Mouse (Mus musculus) neural tube, embryonic 12.5 days (tissue): ENCODE data around the gene Timp2. TPM values are rescaled to one million over a fixed set of nuclear protein-coding genes. Genes with fewer than 3 reads are reported as not detected.
"Not testable (repeated sequence)": the region's sequence is repeated elsewhere in the genome, so short reads cannot be mapped to it uniquely, and the experiment has no call there.

Experiments
- ATAC-seq: fragments of 200-750 bp; cut with Nextera tagmentation; 2 replicates; pipeline ENCODE4 v1.8.0; 2017; ENCODE audit warnings: low read depth, mild to moderate bottlenecking, moderate TSS enrichment, moderate library complexity; ENCODE audit not compliant: low FRiP score
- H3K27ac ChIP-seq: fragments of 300-500 bp; sonication (generic); 2 replicates; pipeline ENCODE4 v1.5.1; 2016
- H3K27me3 ChIP-seq: fragments of 300-500 bp; sonication (generic); replicated peaks from 2 replicates; pipeline ENCODE4 v1.6.1; 2016; ENCODE audit warnings: mild to moderate bottlenecking
- H3K36me3 ChIP-seq: fragments of 300-500 bp; sonication (generic); 2 replicates; pipeline ENCODE4 v1.6.1; 2016; ENCODE audit warnings: mild to moderate bottlenecking
- H3K4me1 ChIP-seq: fragments of 300-500 bp; sonication (generic); 2 replicates; pipeline ENCODE4 v1.6.1; 2016
- H3K4me2 ChIP-seq: fragments of 300-500 bp; sonication (generic); replicated peaks from 2 replicates; pipeline ENCODE4 v1.6.1; 2016; ENCODE audit warnings: mild to moderate bottlenecking
- H3K4me3 ChIP-seq: fragments of 300-500 bp; sonication (generic); 2 replicates; pipeline ENCODE4 v1.5.1; 2016
- H3K9ac ChIP-seq: fragments of 300-500 bp; sonication (generic); 2 replicates; pipeline ENCODE4 v1.6.1; 2016; ENCODE audit warnings: mild to moderate bottlenecking
- H3K9me3 ChIP-seq: fragments of 300-500 bp; sonication (generic); 2 replicates; pipeline ENCODE4 v1.6.1; 2016; ENCODE audit warnings: mild to moderate bottlenecking
- WGBS: fragments of 180-500 bp; shearing (Covaris S2); methylation state at CpG from one replicate; pipeline ENCODE4 v1.1.7; 2016; 5-methylcytosine and 5-hydroxymethylcytosine counted together
- polyA plus RNA-seq: library from polyadenylated mRNA; unstranded; fragments of >200 nt; fragmentation: Nextera tagmentation; extraction: Ambion mirVana; gene quantifications from 2 replicates; pipeline ENCODE4 v1.2.1, GENCODE M21; 2016

Timp2 gene
- polyA plus RNA-seq, 1 experiment from 2014 or later = 50.0 TPM

- not testable (repeated sequence) for H3K4me2 ChIP-seq, H3K9me3 ChIP-seq, ATAC-seq, H3K4me1 ChIP-seq, H3K9ac ChIP-seq, H3K27ac ChIP-seq, H3K4me3 ChIP-seq, H3K36me3 ChIP-seq, H3K27me3 ChIP-seq
- WGBS = 94% methylated on average over 13 of the region's 13 CpGs
These were observed 32.3 kb upstream of the Timp2 start for GRCm38 (mm10) chr11:118387816-118388215.

- ATAC-seq = no peak
- 47% methylated on average over 11 of the region's 11 CpGs for WGBS
- Histone ChIP-seq H3K4me3 (no peak overlapping the region), H3K9ac (no peak overlapping the region), H3K27ac (no peak overlapping the region), H3K9me3 (no peaks in the 10 kb centered on the region), H3K4me1 (peaks cover 9% of the 10 kb centered on the region; the same call in 1 of the 2 replicates), H3K36me3 (no peaks in the 10 kb centered on the region), H3K4me2 (no peak overlapping the region), H3K27me3 (no peaks in the 10 kb centered on the region)
These were observed 23.9 kb upstream of the Timp2 start for GRCm38 (mm10) chr11:118379251-118380009.

- Histone ChIP-seq H3K4me1 (peaks cover 9% of the 10 kb centered on the region; the same call in 1 of the 2 replicates), H3K4me3 (no peak overlapping the region), H3K36me3 (no peaks in the 10 kb centered on the region), H3K9me3 (no peaks in the 10 kb centered on the region), H3K27ac (no peak overlapping the region), H3K27me3 (no peaks in the 10 kb centered on the region), H3K4me2 (no peak overlapping the region), H3K9ac (no peak overlapping the region)
- 83% methylated on average over 6 of the region's 6 CpGs for WGBS
- ATAC-seq = no peak
These were observed 23.1 kb upstream of the Timp2 start for GRCm38 (mm10) chr11:118378656-118379055.

DNA sequence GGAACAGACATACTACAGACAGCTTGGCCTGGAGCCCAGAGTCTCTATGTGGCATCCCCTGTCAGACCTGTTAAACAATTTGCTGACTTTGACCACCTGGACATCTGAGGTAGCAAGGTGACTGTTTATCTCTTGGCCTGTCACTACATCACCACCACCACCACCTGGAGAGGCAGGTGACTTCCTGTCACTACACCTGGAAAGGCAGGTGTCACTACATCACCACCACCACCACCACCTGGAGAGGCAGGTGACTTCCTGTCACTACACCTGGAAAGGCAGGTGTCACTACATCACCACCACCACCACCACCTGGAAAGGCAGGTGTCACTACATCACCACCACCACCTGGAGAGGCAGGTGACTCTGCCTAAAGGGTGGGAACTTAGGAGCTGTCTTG is 20.8 kb upstream of the Timp2 start:
- not testable (repeated sequence) for H3K4me3 ChIP-seq, H3K9ac ChIP-seq, H3K4me2 ChIP-seq, H3K36me3 ChIP-seq, H3K27ac ChIP-seq, H3K4me1 ChIP-seq, H3K27me3 ChIP-seq, ATAC-seq, H3K9me3 ChIP-seq

GRCm38 (mm10) chr11:118375881-118376280 is 20.3 kb upstream of the Timp2 start:
- no peak overlapping the region for H3K9ac ChIP-seq
- H3K27me3 ChIP-seq = no peaks in the 10 kb centered on the region
- no peak overlapping the region for H3K4me3 ChIP-seq
- H3K9me3 ChIP-seq = no peaks in the 10 kb centered on the region
- no peaks in the 10 kb centered on the region for H3K36me3 ChIP-seq
- no peak overlapping the region for H3K27ac ChIP-seq
- no peak overlapping the region for H3K4me2 ChIP-seq
- H3K4me1 ChIP-seq = peaks cover 9% of the 10 kb centered on the region; the same call in 1 of the 2 replicates
- ATAC-seq = no peak
- WGBS = 87% methylated on average over 5 of the region's 5 CpGs

DNA sequence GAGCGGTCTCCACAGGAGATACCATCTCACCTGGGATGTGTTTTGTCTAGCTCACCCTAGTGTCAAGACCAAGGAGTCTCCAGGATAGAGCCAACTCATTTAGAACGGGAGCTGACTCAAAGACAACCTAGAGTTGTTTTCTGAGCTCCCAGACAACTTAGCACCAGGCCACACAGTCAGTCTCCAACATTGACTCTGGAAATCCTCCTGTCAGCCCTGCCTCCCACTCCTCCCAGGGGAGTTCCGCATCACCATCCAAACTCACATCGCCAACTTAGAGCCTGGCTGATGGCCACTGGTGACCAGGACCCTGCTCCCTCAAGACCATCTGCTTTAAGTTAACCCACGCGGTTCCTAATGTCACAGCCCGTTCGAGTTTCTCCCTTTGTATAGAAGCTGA is 19.9 kb upstream of the Timp2 start:
- no peaks in the 10 kb centered on the region for H3K36me3 ChIP-seq
- no peaks in the 10 kb centered on the region for H3K27me3 ChIP-seq
- no peak for ATAC-seq
- H3K4me1 ChIP-seq = peaks cover 9% of the 10 kb centered on the region; the same call in 1 of the 2 replicates
- no peak overlapping the region for H3K4me3 ChIP-seq
- H3K9me3 ChIP-seq = no peaks in the 10 kb centered on the region
- H3K4me2 ChIP-seq = no peak overlapping the region
- 87% methylated on average over 8 of the region's 8 CpGs for WGBS
- no peak overlapping the region for H3K27ac ChIP-seq
- H3K9ac ChIP-seq = no peak overlapping the region

DNA sequence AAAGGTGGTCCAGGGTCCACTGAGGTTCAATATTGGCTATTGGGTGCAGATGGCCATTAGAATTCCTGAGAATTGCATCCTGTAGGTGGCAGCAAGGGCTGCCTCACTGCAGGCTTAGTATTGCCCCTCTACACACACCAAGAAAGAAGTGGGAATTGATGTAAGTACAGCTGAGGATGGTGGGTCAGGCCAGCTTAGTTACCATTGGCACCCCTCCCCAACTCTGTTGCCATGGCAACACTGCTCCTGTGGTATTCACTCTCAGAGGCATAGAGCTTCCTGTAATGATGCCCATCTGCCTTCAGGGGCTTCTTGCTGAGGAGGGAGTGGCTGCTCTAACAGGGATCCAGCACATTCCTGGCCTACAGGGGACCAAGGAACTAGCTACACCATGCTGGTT is 19.5 kb upstream of the Timp2 start:
- H3K27me3 ChIP-seq = no peaks in the 10 kb centered on the region
- no peak for ATAC-seq
- H3K36me3 ChIP-seq = no peaks in the 10 kb centered on the region
- H3K9ac ChIP-seq = no peak overlapping the region
- H3K9me3 ChIP-seq = no peaks in the 10 kb centered on the region
- no peak overlapping the region for H3K4me2 ChIP-seq
- no peak overlapping the region for H3K27ac ChIP-seq
- peaks cover 9% of the 10 kb centered on the region; the same call in 1 of the 2 replicates for H3K4me1 ChIP-seq
- H3K4me3 ChIP-seq = no peak overlapping the region

DNA sequence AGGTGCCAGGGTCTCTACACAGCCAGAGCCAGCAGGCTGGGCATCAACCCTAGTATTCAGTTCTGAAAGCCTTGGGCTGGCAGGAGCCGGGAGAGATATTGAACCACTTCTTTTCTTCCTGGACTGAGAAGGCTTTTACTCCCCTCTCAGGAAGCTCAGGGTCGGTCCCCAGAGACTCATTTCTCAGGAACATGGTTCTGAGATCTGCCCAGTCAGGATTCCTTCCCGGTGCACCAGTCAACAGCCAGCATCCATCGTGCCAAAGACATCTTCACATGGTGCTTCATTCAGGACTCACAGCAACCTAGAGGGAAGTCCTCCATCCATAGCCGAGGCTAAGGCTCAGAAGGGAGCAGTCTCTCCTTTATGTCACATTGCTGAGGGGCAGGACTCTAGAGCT is 19.0 kb upstream of the Timp2 start:
- no peak overlapping the region for H3K9ac ChIP-seq
- H3K4me2 ChIP-seq = no peak overlapping the region
- no peak overlapping the region for H3K4me3 ChIP-seq
- no peaks in the 10 kb centered on the region for H3K27me3 ChIP-seq
- peaks cover 9% of the 10 kb centered on the region; the same call in 1 of the 2 replicates for H3K4me1 ChIP-seq
- no peaks in the 10 kb centered on the region for H3K36me3 ChIP-seq
- H3K27ac ChIP-seq = no peak overlapping the region
- H3K9me3 ChIP-seq = no peaks in the 10 kb centered on the region
- 70% methylated on average over 5 of the region's 5 CpGs for WGBS
- ATAC-seq = no peak

DNA sequence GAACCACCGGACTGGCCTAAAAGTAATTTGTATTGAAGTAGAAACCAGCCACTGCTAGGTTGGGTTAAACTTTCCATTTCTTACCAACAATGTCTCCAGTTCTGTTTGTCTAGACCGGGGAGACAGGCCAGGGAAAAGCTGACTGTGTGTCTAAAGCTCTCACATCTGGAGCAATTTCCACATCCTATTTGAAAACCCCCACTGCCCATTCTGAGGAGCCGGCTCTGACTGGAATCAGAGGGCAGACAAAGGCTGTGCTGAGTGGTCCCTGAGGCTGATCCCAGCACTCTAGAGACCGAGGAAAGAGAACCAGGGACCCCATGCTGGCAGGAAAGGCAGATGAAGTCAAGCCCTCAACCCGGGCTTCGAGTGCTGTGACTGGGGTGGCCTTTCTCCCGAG is 17.1 kb upstream of the Timp2 start:
- H3K4me2 ChIP-seq = no peak overlapping the region
- no peak overlapping the region for H3K27ac ChIP-seq
- 64% methylated on average over 7 of the region's 7 CpGs for WGBS
- ATAC-seq = no peak
- H3K4me3 ChIP-seq = no peak overlapping the region
- no peak overlapping the region for H3K9ac ChIP-seq
- no peaks in the 10 kb centered on the region for H3K27me3 ChIP-seq
- peaks cover 9% of the 10 kb centered on the region; the same call in 1 of the 2 replicates for H3K4me1 ChIP-seq
- H3K36me3 ChIP-seq = no peaks in the 10 kb centered on the region
- H3K9me3 ChIP-seq = no peaks in the 10 kb centered on the region

DNA sequence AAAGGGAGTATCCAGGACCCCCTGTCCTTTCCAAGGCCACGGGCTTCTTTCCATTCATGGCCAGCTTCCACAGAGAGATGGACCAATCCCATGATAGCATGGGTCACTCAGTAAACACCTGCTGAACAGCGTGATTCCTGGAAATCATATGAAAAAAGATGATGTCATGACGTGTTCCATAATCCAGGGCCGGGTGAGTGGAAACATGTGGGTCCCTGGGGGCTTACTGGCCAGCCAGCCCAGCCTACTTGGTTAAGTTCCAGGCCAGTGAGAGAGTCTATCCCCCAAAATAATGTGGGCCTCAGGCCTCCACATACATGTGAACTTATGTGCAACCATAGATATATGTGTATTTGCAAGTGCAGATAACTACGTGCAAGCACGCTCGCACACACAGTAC is 16.3 kb upstream of the Timp2 start:
- 87% methylated on average over 7 of the region's 7 CpGs for WGBS
- no peaks in the 10 kb centered on the region for H3K9me3 ChIP-seq
- no peak overlapping the region for H3K4me2 ChIP-seq
- no peak overlapping the region for H3K9ac ChIP-seq
- no peak overlapping the region for H3K27ac ChIP-seq
- H3K4me1 ChIP-seq = peaks cover 9% of the 10 kb centered on the region; the same call in 1 of the 2 replicates
- H3K4me3 ChIP-seq = no peak overlapping the region
- ATAC-seq = no peak
- H3K27me3 ChIP-seq = no peaks in the 10 kb centered on the region
- no peaks in the 10 kb centered on the region for H3K36me3 ChIP-seq

DNA sequence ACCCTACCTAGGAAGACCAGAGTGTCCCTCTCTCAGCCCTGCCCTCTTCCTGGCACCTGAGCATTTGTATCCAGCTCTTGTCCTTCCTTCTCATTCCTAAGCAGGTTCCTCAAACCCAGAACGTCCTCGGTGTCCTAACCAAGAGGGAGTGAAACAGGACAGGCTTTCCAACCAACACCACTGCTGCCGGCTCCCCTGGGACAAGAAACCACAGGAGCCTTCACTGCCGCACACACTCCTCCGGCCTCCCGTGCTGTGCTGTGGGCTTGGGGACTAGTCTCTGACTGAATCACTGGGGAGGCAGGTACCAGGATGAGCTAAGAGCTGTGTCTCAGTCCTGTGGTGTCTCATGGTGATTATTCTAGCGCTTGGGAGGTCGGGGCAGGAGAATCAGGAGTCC is 14.1 kb upstream of the Timp2 start:
- no peak overlapping the region for H3K9ac ChIP-seq
- no peaks in the 10 kb centered on the region for H3K4me1 ChIP-seq
- H3K9me3 ChIP-seq = no peaks in the 10 kb centered on the region
- 73% methylated on average over 8 of the region's 8 CpGs for WGBS
- H3K4me3 ChIP-seq = no peak overlapping the region
- no peaks in the 10 kb centered on the region for H3K36me3 ChIP-seq
- no peaks in the 10 kb centered on the region for H3K27me3 ChIP-seq
- ATAC-seq = no peak
- H3K27ac ChIP-seq = no peak overlapping the region
- H3K4me2 ChIP-seq = no peak overlapping the region

- Histone ChIP-seq H3K4me2 (no peak overlapping the region), H3K36me3 (no peaks in the 10 kb centered on the region), H3K27ac (no peak overlapping the region), H3K4me1 (no peaks in the 10 kb centered on the region), H3K4me3 (no peak overlapping the region), H3K27me3 (no peaks in the 10 kb centered on the region), H3K9me3 (no peaks in the 10 kb centered on the region), H3K9ac (no peak overlapping the region)
- ATAC-seq = no peak
- WGBS = 86% methylated on average over 5 of the region's 5 CpGs
These were observed 13.7 kb upstream of the Timp2 start for GRCm38 (mm10) chr11:118369251-118369650.

GRCm38 (mm10) chr11:118368330-118368729 is 12.8 kb upstream of the Timp2 start:
- Histone ChIP-seq H3K4me1 (0 out of 2 replicates have a peak, but pooled peaks cover 6% of the 10 kb centered on the region), H3K27ac (no peak overlapping the region), H3K4me2 (no peak overlapping the region), H3K9ac (no peak overlapping the region), H3K9me3 (no peaks in the 10 kb centered on the region), H3K27me3 (no peaks in the 10 kb centered on the region), H3K4me3 (no peak overlapping the region), H3K36me3 (no peaks in the 10 kb centered on the region)
- 63% methylated on average over 3 of the region's 3 CpGs for WGBS
- no peak for ATAC-seq
